Mouse (Mus musculus) heart, embryonic 11.5 days (tissue): ENCODE measurements around the gene Akr1c12. TPM values are rescaled to one million over a fixed set of nuclear protein-coding genes. Genes with fewer than 3 reads are reported as not detected.
"Not testable (repeated sequence)": the region's sequence is repeated elsewhere in the genome, so short reads cannot be mapped to it uniquely, and the experiment has no call there.

Source experiments
- ATAC-seq: fragments of 200-750 bp; cut with Nextera tagmentation; replicated peaks from 2 replicates; pipeline ENCODE4 v1.8.0; 2017; ENCODE audit warnings: moderate library complexity; ENCODE audit not compliant: insufficient number of reproducible peaks, low FRiP score, low TSS enrichment
- H3K27ac ChIP-seq: fragments of 300-500 bp; sonication (generic); 2 replicates; pipeline ENCODE4 v1.5.1; 2014; ENCODE audit warnings: mild to moderate bottlenecking, low read depth, low read length
- H3K27me3 ChIP-seq: fragments of 300-500 bp; sonication (generic); 2 replicates; pipeline ENCODE4 v1.6.1; 2014; ENCODE audit warnings: mild to moderate bottlenecking, low read length, mixed read lengths; ENCODE audit not compliant: control insufficient read depth, insufficient read depth
- H3K36me3 ChIP-seq: fragments of 300-500 bp; sonication (generic); 2 replicates; pipeline ENCODE4 v1.6.1; 2014; ENCODE audit warnings: mild to moderate bottlenecking, low read length, moderate library complexity, mixed read lengths; ENCODE audit not compliant: control insufficient read depth, insufficient read depth
- H3K4me1 ChIP-seq: fragments of 300-500 bp; sonication (generic); 2 replicates; pipeline ENCODE4 v1.6.1; 2014; ENCODE audit warnings: low read length; ENCODE audit not compliant: control insufficient read depth, insufficient read depth
- H3K4me2 ChIP-seq: fragments of 300-500 bp; sonication (generic); 2 replicates; pipeline ENCODE4 v1.6.1; 2014; ENCODE audit warnings: mild to moderate bottlenecking, moderate library complexity
- H3K4me3 ChIP-seq: fragments of 300-500 bp; sonication (generic); 2 replicates; pipeline ENCODE4 v1.5.1; 2014; ENCODE audit warnings: low read depth, low read length
- H3K9ac ChIP-seq: fragments of 300-500 bp; sonication (generic); 2 replicates; pipeline ENCODE4 v1.6.1; 2014; ENCODE audit warnings: mild to moderate bottlenecking, low read depth, low read length, moderate library complexity
- H3K9me3 ChIP-seq: fragments of 300-500 bp; sonication (generic); replicated peaks from 2 replicates; pipeline ENCODE4 v1.6.1; 2016; ENCODE audit warnings: low read length; ENCODE audit not compliant: control insufficient read depth
- whole genome bisulfite sequencing: fragments of 180-500 bp; shearing (Covaris S2); extraction: QIAGEN DNeasy Blood & Tissue Kit; methylation state at CpG from one replicate; pipeline ENCODE4 v1.1.7; 2014; ENCODE audit not compliant: insufficient replicate concordance; 5-methylcytosine and 5-hydroxymethylcytosine counted together
- polyA plus RNA-seq: library from polyadenylated mRNA; unstranded; fragments of >200 nt; fragmentation: Nextera tagmentation; extraction: Ambion mirVana; gene quantifications from 2 replicates; pipeline ENCODE4 v1.2.1, GENCODE M21; 2014

Akr1c12 gene
- polyA plus RNA-seq, 1 experiment from 2014 or later = 0.44 TPM

- not testable (repeated sequence) for ATAC-seq, H3K27me3 ChIP-seq, H3K27ac ChIP-seq, H3K36me3 ChIP-seq, H3K9ac ChIP-seq, H3K4me2 ChIP-seq, H3K4me3 ChIP-seq, H3K9me3 ChIP-seq, H3K4me1 ChIP-seq
- 75% methylated on average over 2 of the region's 2 CpGs for WGBS
Measured at GRCm38 (mm10) chr13:4265455-4265854, 13.8 kb downstream of the Akr1c12 start.

GRCm38 (mm10) chr13:4265047-4265446 lies 14.2 kb downstream of the Akr1c12 start:
- ATAC-seq = no peak
- H3K27me3 ChIP-seq = no peaks in the 10 kb centered on the region
- 77% methylated on average over 2 of the region's 2 CpGs for WGBS
- H3K9me3 ChIP-seq = no peaks in the 10 kb centered on the region
- no peak overlapping the region for H3K9ac ChIP-seq
- H3K4me3 ChIP-seq = no peak overlapping the region
- no peaks in the 10 kb centered on the region for H3K36me3 ChIP-seq
- H3K4me1 ChIP-seq = no peaks in the 10 kb centered on the region
- H3K27ac ChIP-seq = no peak overlapping the region
- H3K4me2 ChIP-seq = no peak overlapping the region

- no peaks in the 10 kb centered on the region for H3K36me3 ChIP-seq
- no peaks in the 10 kb centered on the region for H3K27me3 ChIP-seq
- no peak overlapping the region for H3K4me2 ChIP-seq
- H3K4me1 ChIP-seq = no peaks in the 10 kb centered on the region
- no peak overlapping the region for H3K9ac ChIP-seq
- WGBS = 67% methylated on average over 3 of the region's 3 CpGs
- ATAC-seq = no peak
- H3K4me3 ChIP-seq = no peak overlapping the region
- H3K9me3 ChIP-seq = no peaks in the 10 kb centered on the region
- no peak overlapping the region for H3K27ac ChIP-seq
Measured at GRCm38 (mm10) chr13:4264612-4265011, 14.6 kb downstream of the Akr1c12 start.

GRCm38 (mm10) chr13:4257349-4257748 lies 21.9 kb downstream of the Akr1c12 start:
- Histone ChIP-seq H3K9ac (no peak overlapping the region), H3K4me2 (no peak overlapping the region), H3K36me3 (no peaks in the 10 kb centered on the region), H3K27me3 (no peaks in the 10 kb centered on the region), H3K27ac (no peak overlapping the region), H3K4me1 (no peaks in the 10 kb centered on the region), H3K9me3 (no peaks in the 10 kb centered on the region), H3K4me3 (no peak overlapping the region)
- no peak for ATAC-seq
- WGBS = 77% methylated on average over 6 of the region's 6 CpGs

GRCm38 (mm10) chr13:4256894-4257293 lies 22.3 kb downstream of the Akr1c12 start:
- not testable (repeated sequence) for H3K4me1 ChIP-seq, H3K27ac ChIP-seq, H3K4me2 ChIP-seq, H3K36me3 ChIP-seq, H3K4me3 ChIP-seq, H3K9me3 ChIP-seq, ATAC-seq, H3K9ac ChIP-seq, H3K27me3 ChIP-seq

GRCm38 (mm10) chr13:4249347-4249746 lies 29.9 kb downstream of the Akr1c12 start:
- Histone ChIP-seq H3K4me2 (no peak overlapping the region), H3K9me3 (no peaks in the 10 kb centered on the region), H3K4me3 (no peak overlapping the region), H3K9ac (no peak overlapping the region), H3K27ac (no peak overlapping the region), H3K4me1 (no peaks in the 10 kb centered on the region), H3K27me3 (no peaks in the 10 kb centered on the region), H3K36me3 (no peaks in the 10 kb centered on the region)
- no peak for ATAC-seq
- WGBS = 49% methylated on average over 3 of the region's 3 CpGs

- ATAC-seq = peak; percentile 79; the same call in 1 of the 2 replicates
- WGBS = 3% methylated on average over 13 of the region's 13 CpGs
- Histone ChIP-seq H3K9me3 (no peaks in the 10 kb centered on the region), H3K27me3 (no peaks in the 10 kb centered on the region), H3K36me3 (no peaks in the 10 kb centered on the region), H3K9ac (peak overlapping the region; percentile 24; the same call in 1 of the 2 replicates), H3K4me3 (peak overlapping the region; percentile 27), H3K27ac (no peak overlapping the region), H3K4me2 (peak overlapping the region; percentile 66), H3K4me1 (no peaks in the 10 kb centered on the region)
Measured at GRCm38 (mm10) chr13:4244861-4245559, 34.2 kb downstream of the Akr1c12 start.

GRCm38 (mm10) chr13:4233536-4234172 lies 45.6 kb downstream of the Akr1c12 start:
- WGBS = 60% methylated on average over 3 of the region's 3 CpGs

GRCm38 (mm10) chr13:4233135-4233534 lies 46.1 kb downstream of the Akr1c12 start:
- Histone ChIP-seq H3K36me3 (no peaks in the 10 kb centered on the region), H3K9ac (no peak overlapping the region), H3K4me3 (no peak overlapping the region), H3K27me3 (no peaks in the 10 kb centered on the region), H3K9me3 (no peaks in the 10 kb centered on the region), H3K4me1 (no peaks in the 10 kb centered on the region), H3K27ac (no peak overlapping the region), H3K4me2 (no peak overlapping the region)
- no peak for ATAC-seq
- WGBS = 86% methylated on average over 1 of the region's 1 CpGs

More at GRCm38 (mm10) chr13:4233536-4234172, 45.6 kb downstream of the Akr1c12 start:
- H3K36me3 ChIP-seq = no peaks in the 10 kb centered on the region
- H3K4me1 ChIP-seq = no peaks in the 10 kb centered on the region
- H3K4me2 ChIP-seq = no peak overlapping the region
- no peaks in the 10 kb centered on the region for H3K9me3 ChIP-seq
- no peak for ATAC-seq
- no peaks in the 10 kb centered on the region for H3K27me3 ChIP-seq
- H3K9ac ChIP-seq = no peak overlapping the region
- H3K4me3 ChIP-seq = no peak overlapping the region
- H3K27ac ChIP-seq = no peak overlapping the region
